Mouse (Mus musculus) MEL (cell line): ENCODE results near the gene Plxnd1. TPM values are rescaled to one million over a fixed set of nuclear protein-coding genes. Genes with fewer than 3 reads are reported as not detected.

ENCODE experiments used
- DNase-seq: peaks from one replicate; pipeline ENCODE4 v3.0.0; 2011; ENCODE audit warnings: low read depth, low spot score
- H3K27ac ChIP-seq: 2 replicates; pipeline ENCODE4 v1.5.1; 2012; ENCODE audit warnings: low read depth, mild to moderate bottlenecking, control low read depth, low read length, moderate library complexity; ENCODE audit not compliant: control insufficient read depth
- H3K27me3 ChIP-seq, 2 experiments: fragments of 150-350 bp in 1 of 2; sonication (generic) in 1 of 2; 2 replicates each; pipeline ENCODE4 v1.6.1; 2012; ENCODE audit warnings: low read length in 2 of 2, mild to moderate bottlenecking in 2 of 2, improper control_type of control experiment in 1 of 2, moderate library complexity in 1 of 2; ENCODE audit not compliant: insufficient read depth in 2 of 2, control insufficient read depth in 1 of 2
- H3K36me3 ChIP-seq, 2 experiments: 2 replicates each; pipeline ENCODE4 v1.6.1; 2012 to 2014; ENCODE audit warnings: low read length in 2 of 2, improper control_type of control experiment in 1 of 2, inconsistent platforms in 1 of 2, mild to moderate bottlenecking in 1 of 2; ENCODE audit not compliant: insufficient read depth in 2 of 2, control insufficient read depth in 1 of 2
- H3K4me1 ChIP-seq, 2 experiments: fragments of 150-350 bp in 1 of 2; sonication (generic) in 1 of 2; 2 replicates each; pipeline ENCODE4 v1.6.1; 2012; ENCODE audit warnings: low read length in 2 of 2, improper control_type of control experiment in 1 of 2, mild to moderate bottlenecking in 1 of 2; ENCODE audit not compliant: insufficient read depth in 2 of 2, control insufficient read depth in 1 of 2
- H3K4me3 ChIP-seq, 2 experiments: fragments of 150-350 bp in 1 of 2; sonication (generic) in 1 of 2; 2 replicates each; pipeline ENCODE4 v1.5.1; 2012; ENCODE audit warnings: low read depth in 2 of 2, low read length in 2 of 2, mild to moderate bottlenecking in 2 of 2, moderate library complexity in 2 of 2, control low read depth in 1 of 2, improper control_type of control experiment in 1 of 2; ENCODE audit not compliant: control insufficient read depth in 1 of 2, insufficient read depth in 1 of 2
- H3K79me2 ChIP-seq: 2 replicates; pipeline ENCODE4 v1.6.1; 2012; ENCODE audit warnings: mild to moderate bottlenecking, low read length, moderate library complexity; ENCODE audit not compliant: control insufficient read depth, poor library complexity, insufficient read depth
- H3K9ac ChIP-seq: 2 replicates; pipeline ENCODE4 v1.6.1; 2012; ENCODE audit warnings: low read depth, mild to moderate bottlenecking, control low read depth, low read length, moderate library complexity; ENCODE audit not compliant: control insufficient read depth, poor library complexity, severe bottlenecking
- H3K9me3 ChIP-seq: fragments of 150-350 bp; sonication (generic); replicated peaks from 2 replicates; pipeline ENCODE4 v1.6.1; 2012; ENCODE audit warnings: mild to moderate bottlenecking, low read length, improper control_type of control experiment, moderate library complexity; ENCODE audit not compliant: insufficient read depth
- BHLHE40 ChIP-seq: IDR thresholded peaks from 2 replicates; pipeline ENCODE4 v1.6.1; 2012; ENCODE audit warnings: low read depth, mild to moderate bottlenecking, inconsistent platforms, low read length, improper control_type of control experiment, borderline replicate concordance
- CHD1 ChIP-seq: IDR thresholded peaks from 2 replicates; pipeline ENCODE4 v1.6.1; 2012; ENCODE audit warnings: low read depth, mild to moderate bottlenecking, inconsistent platforms, low read length, improper control_type of control experiment
- CHD2 ChIP-seq: IDR thresholded peaks from 2 replicates; pipeline ENCODE4 v1.6.1; 2011; ENCODE audit warnings: low read length, improper control_type of control experiment
- ELF1 ChIP-seq: IDR thresholded peaks from 2 replicates; pipeline ENCODE4 v1.6.1; 2014; ENCODE audit warnings: low read depth, mild to moderate bottlenecking, inconsistent platforms, low read length, improper control_type of control experiment, moderate library complexity
- EP300 ChIP-seq, 2 experiments: IDR thresholded peaks; 2 replicates each; pipeline ENCODE4 v1.6.1; 2011; ENCODE audit warnings: improper control_type of control experiment in 2 of 2, low read length in 2 of 2, low read depth in 1 of 2, mild to moderate bottlenecking in 1 of 2
- ETS1 ChIP-seq: IDR thresholded peaks from 2 replicates; pipeline ENCODE4 v1.6.1; 2012; ENCODE audit warnings: low read depth, mild to moderate bottlenecking, inconsistent platforms, low read length, improper control_type of control experiment, moderate library complexity
- GABPA ChIP-seq: IDR thresholded peaks from 2 replicates; pipeline ENCODE4 v1.6.1; 2012; ENCODE audit warnings: low read depth, mild to moderate bottlenecking, inconsistent platforms, low read length, improper control_type of control experiment, moderate library complexity
- GATA1 ChIP-seq: IDR thresholded peaks from 2 replicates; pipeline ENCODE4 v1.6.1; 2011; ENCODE audit warnings: low read depth, low read length, improper control_type of control experiment
- JUND ChIP-seq: IDR thresholded peaks from 2 replicates; pipeline ENCODE4 v1.6.1; 2011; ENCODE audit warnings: low read depth, mild to moderate bottlenecking, improper control_type of control experiment, low read length
- KAT2A ChIP-seq: conservative IDR thresholded peaks from 2 replicates; pipeline ENCODE4 v1.6.1; 2012; ENCODE audit warnings: low read depth, low read length, improper control_type of control experiment, inconsistent platforms
- MAFK ChIP-seq: IDR thresholded peaks from 2 replicates; pipeline ENCODE4 v1.6.1; 2011; ENCODE audit warnings: low read depth, mild to moderate bottlenecking, low read length, improper control_type of control experiment, borderline replicate concordance
- MAX ChIP-seq: IDR thresholded peaks from 2 replicates; pipeline ENCODE4 v1.6.1; 2011; ENCODE audit warnings: low read length, improper control_type of control experiment
- MAZ ChIP-seq: IDR thresholded peaks from 2 replicates; pipeline ENCODE4 v1.6.1; 2012; ENCODE audit warnings: low read depth, mild to moderate bottlenecking, inconsistent platforms, low read length, improper control_type of control experiment
- MEF2A ChIP-seq: IDR thresholded peaks from 2 replicates; pipeline ENCODE4 v1.6.1; 2014; ENCODE audit warnings: low read depth, mild to moderate bottlenecking, inconsistent platforms, low read length, improper control_type of control experiment; ENCODE audit not compliant: poor library complexity, insufficient replicate concordance, severe bottlenecking; ENCODE audit errors: extremely low read depth
- MYB ChIP-seq: IDR thresholded peaks from 2 replicates; pipeline ENCODE4 v1.6.1; 2011; ENCODE audit warnings: mild to moderate bottlenecking, low read depth, low read length, improper control_type of control experiment
- MYC ChIP-seq: IDR thresholded peaks from 2 replicates; pipeline ENCODE4 v1.6.1; 2011; ENCODE audit warnings: low read depth, mild to moderate bottlenecking, low read length, improper control_type of control experiment, moderate library complexity
- NELFE ChIP-seq: IDR thresholded peaks from 2 replicates; pipeline ENCODE4 v1.6.1; 2011; ENCODE audit warnings: low read depth, low read length, improper control_type of control experiment
- NRF1 ChIP-seq: IDR thresholded peaks from 2 replicates; pipeline ENCODE4 v1.6.1; 2014; ENCODE audit warnings: low read depth, mild to moderate bottlenecking, inconsistent platforms, low read length, improper control_type of control experiment, moderate library complexity; ENCODE audit not compliant: poor library complexity, insufficient read depth, severe bottlenecking
- POLR2A ChIP-seq, 2 experiments: IDR thresholded peaks; 2 replicates each; pipeline ENCODE4 v1.6.1; 2011 to 2012; ENCODE audit warnings: low read length in 2 of 2, mild to moderate bottlenecking in 2 of 2, control low read depth in 1 of 2, improper control_type of control experiment in 1 of 2, low read depth in 1 of 2, moderate library complexity in 1 of 2; ENCODE audit not compliant: control insufficient read depth in 1 of 2, insufficient read depth in 1 of 2, poor library complexity in 1 of 2
- POLR2AphosphoS2 ChIP-seq: IDR thresholded peaks from 2 replicates; pipeline ENCODE4 v1.6.1; 2011; ENCODE audit warnings: low read length, improper control_type of control experiment
- POLR2AphosphoS5 ChIP-seq: IDR thresholded peaks from 2 replicates; pipeline ENCODE4 v1.6.1; 2012; ENCODE audit warnings: low read depth, borderline replicate concordance, mild to moderate bottlenecking, inconsistent platforms, low read length, moderate library complexity, mixed read lengths
- RAD21 ChIP-seq: IDR thresholded peaks from 2 replicates; pipeline ENCODE4 v1.6.1; 2011; ENCODE audit warnings: mild to moderate bottlenecking, low read depth, low read length, improper control_type of control experiment
- SIN3A ChIP-seq: IDR thresholded peaks from 2 replicates; pipeline ENCODE4 v1.6.1; 2012; ENCODE audit warnings: low read length, improper control_type of control experiment, inconsistent platforms
- TAL1 ChIP-seq: IDR thresholded peaks from 2 replicates; pipeline ENCODE4 v1.6.1; 2012; ENCODE audit warnings: mild to moderate bottlenecking, inconsistent platforms, low read length, moderate library complexity, mixed read lengths
- TBP ChIP-seq: IDR thresholded peaks from 2 replicates; pipeline ENCODE4 v1.8.0; 2011; ENCODE audit warnings: low read depth, low read length, improper control_type of control experiment
- TCF12 ChIP-seq: IDR thresholded peaks from 2 replicates; pipeline ENCODE4 v1.6.1; 2014; ENCODE audit warnings: low read depth, mild to moderate bottlenecking, inconsistent platforms, low read length, improper control_type of control experiment, moderate library complexity
- UBTF ChIP-seq: IDR thresholded peaks from 2 replicates; pipeline ENCODE4 v1.6.1; 2012; ENCODE audit warnings: low read depth, mild to moderate bottlenecking, inconsistent platforms, low read length, improper control_type of control experiment, moderate library complexity, borderline replicate concordance; ENCODE audit not compliant: insufficient read depth
- USF1 ChIP-seq: IDR thresholded peaks from 2 replicates; pipeline ENCODE4 v1.6.1; 2014; ENCODE audit warnings: low read depth, mild to moderate bottlenecking, inconsistent platforms, low read length, improper control_type of control experiment, moderate library complexity
- USF2 ChIP-seq, 2 experiments: IDR thresholded peaks; 2 replicates each; pipeline ENCODE4 v1.6.1; 2011 to 2012; ENCODE audit warnings: improper control_type of control experiment in 2 of 2, low read length in 2 of 2, borderline replicate concordance in 1 of 2, inconsistent platforms in 1 of 2, low read depth in 1 of 2, mild to moderate bottlenecking in 1 of 2; ENCODE audit not compliant: insufficient read depth in 1 of 2
- ZKSCAN1 ChIP-seq: IDR thresholded peaks from 2 replicates; pipeline ENCODE4 v1.6.1; 2012; ENCODE audit warnings: low read depth, mild to moderate bottlenecking, inconsistent platforms, low read length, improper control_type of control experiment, moderate library complexity
- ZMIZ1 ChIP-seq: IDR thresholded peaks from 2 replicates; pipeline ENCODE4 v1.6.1; 2012; ENCODE audit warnings: low read depth, mild to moderate bottlenecking, inconsistent platforms, low read length, improper control_type of control experiment, moderate library complexity
- polyA plus RNA-seq, 2 experiments: library from polyadenylated mRNA; stranded (reverse) in 1 of 2; unstranded in 1 of 2; fragments of >175 nt in 1 of 2; fragments of >200 nt in 1 of 2; gene quantifications; 2 replicates each; pipeline versions ENCODE4 v1.2.1 to v1.2.4; 2012; ENCODE audit warnings: low replicate concordance in 2 of 2, low read depth in 1 of 2; ENCODE audit not compliant: insufficient read length in 2 of 2, insufficient read depth in 1 of 2, missing spikeins in 1 of 2
- total RNA-seq: library from RNA; depleted of rRNA; stranded (reverse); fragments of 300-350 nt; gene quantifications from 2 replicates; pipeline ENCODE4 v1.2.3, GENCODE M21; 2012

Gene Plxnd1
- total and polyA plus RNA-seq, 3 experiments: 4.8 to 19.2 TPM; not detected in 1

DNA sequence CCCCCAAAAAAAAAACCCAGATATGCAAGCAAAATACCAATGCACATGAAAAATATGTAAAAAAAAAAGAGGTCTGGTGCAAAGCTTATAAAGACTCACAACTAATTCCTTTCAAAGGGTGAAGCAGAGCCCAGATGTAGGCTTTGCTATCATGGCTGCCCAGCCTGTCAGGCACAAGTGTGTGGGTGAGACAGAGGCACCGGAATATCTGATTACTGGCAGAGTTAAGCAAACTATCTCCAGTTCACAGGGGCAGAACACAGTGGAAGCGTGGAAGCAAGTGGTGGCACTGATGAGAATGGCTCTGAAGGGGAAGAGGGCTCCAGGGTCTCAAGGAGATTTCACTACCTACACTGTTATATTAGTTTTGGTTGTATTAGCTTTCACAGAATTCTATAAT is 43.4 kb upstream of the Plxnd1 start (continued):
- TF ChIP-seq MYC (no peak), RAD21 (no peak), ZMIZ1 (no peak), SIN3A (no peak), MAFK (no peak; the same call in 1 of the 2 replicates), NELFE (no peak), GABPA (no peak), NRF1 (no peak), POLR2AphosphoS2 (no peak), JUND (no peak), TBP (no peak), KAT2A (no peak), EP300 (IDR thresholded peaks at IDR 0.05; ENCODE audit: low read depth in 1 of 2, low read length in 2 of 2) (peak; percentile 90 to 93), BHLHE40 (0 out of 2 replicates have a peak, but pooled peaks have one; percentile 42), UBTF (no peak), MAX (no peak), CHD2 (no peak), ZKSCAN1 (no peak), ELF1 (no peak), POLR2AphosphoS5 (no peak), POLR2A (IDR thresholded peaks at IDR 0.05; ENCODE audit: control insufficient read depth in 1 of 2, insufficient read depth in 1 of 2, low read depth in 1 of 2, low read length in 2 of 2, poor library complexity in 1 of 2) (no peak), MEF2A (no peak), TAL1 (peak; percentile 87), MAZ (no peak)
- TF ChIP-seq, all 39 proteins: peak for 6

GRCm38 (mm10) chr6:116037281-116037831 is 42.6 kb upstream of the Plxnd1 start:
- TF ChIP-seq NELFE: no peak
- no peak for TF ChIP-seq POLR2AphosphoS2
- TF ChIP-seq MAFK: no peak
- TF ChIP-seq USF1: no peak
- no peak for TF ChIP-seq SIN3A
- no peak for TF ChIP-seq MYB
- TF ChIP-seq GABPA: no peak
- TF ChIP-seq MAX: no peak
- TF ChIP-seq TCF12: no peak
- no peak for TF ChIP-seq CHD1
- TF ChIP-seq ETS1: no peak
- no peak for TF ChIP-seq GATA1
- TF ChIP-seq MAZ: no peak
- no peak for TF ChIP-seq USF2 (IDR thresholded peaks at IDR 0.05; ENCODE audit: borderline replicate concordance in 1 of 2, insufficient read depth in 1 of 2, low read depth in 1 of 2, low read length in 2 of 2)
- TF ChIP-seq UBTF: no peak
- H3K9me3 ChIP-seq: no peaks in the 10 kb centered on the region
- H3K79me2 ChIP-seq: no peaks in the 10 kb centered on the region
- peaks cover 23 to 28% of the 10 kb centered on the region in 2 experiments for H3K4me1 ChIP-seq
- no peaks in the 10 kb centered on the region for H3K27me3 ChIP-seq
- no peak overlapping the region for H3K4me3 ChIP-seq
- DNase-seq: no peak
- H3K36me3 ChIP-seq: peaks cover 0 to 27% of the 10 kb centered on the region in 2 experiments; a peak in 2 of 4 replicates
- no peak overlapping the region for H3K9ac ChIP-seq
- H3K27ac ChIP-seq: no peak overlapping the region; the same call in 1 of the 2 replicates
